Mouse (Mus musculus) heart, embryonic 13.5 days (tissue): ENCODE measurements around the gene Dio1. TPM values are rescaled to one million over a fixed set of nuclear protein-coding genes. Genes with fewer than 3 reads are reported as not detected.

Experiments used
- ATAC-seq: fragments of 200-750 bp; cut with Nextera tagmentation; 2 replicates; pipeline ENCODE4 v1.8.0; 2017; ENCODE audit warnings: moderate TSS enrichment; ENCODE audit not compliant: insufficient number of reproducible peaks, low FRiP score, low TSS enrichment; ENCODE audit errors: extremely low read depth
- H3K27ac ChIP-seq: fragments of 300-500 bp; sonication (generic); replicated peaks from 2 replicates; pipeline ENCODE4 v1.5.1; 2015; ENCODE audit warnings: moderate library complexity, mild to moderate bottlenecking, inconsistent platforms
- H3K27me3 ChIP-seq: fragments of 300-500 bp; sonication (generic); replicated peaks from 2 replicates; pipeline ENCODE4 v1.6.1; 2015; ENCODE audit warnings: mild to moderate bottlenecking, inconsistent platforms
- H3K36me3 ChIP-seq: fragments of 300-500 bp; sonication (generic); 2 replicates; pipeline ENCODE4 v1.6.1; 2015; ENCODE audit warnings: mild to moderate bottlenecking, inconsistent platforms
- H3K4me1 ChIP-seq: fragments of 300-500 bp; sonication (generic); 2 replicates; pipeline ENCODE4 v1.6.1; 2015; ENCODE audit warnings: inconsistent platforms
- H3K4me2 ChIP-seq: fragments of 300-500 bp; sonication (generic); 2 replicates; pipeline ENCODE4 v1.6.1; 2015; ENCODE audit warnings: inconsistent platforms, mild to moderate bottlenecking, moderate library complexity
- H3K4me3 ChIP-seq: fragments of 300-500 bp; sonication (generic); 2 replicates; pipeline ENCODE4 v1.5.1; 2015; ENCODE audit warnings: moderate library complexity, mild to moderate bottlenecking, inconsistent platforms
- H3K9ac ChIP-seq: fragments of 300-500 bp; sonication (generic); 2 replicates; pipeline ENCODE4 v1.6.1; 2015; ENCODE audit warnings: inconsistent platforms, mild to moderate bottlenecking, moderate library complexity
- H3K9me3 ChIP-seq: fragments of 300-500 bp; sonication (generic); 2 replicates; pipeline ENCODE4 v1.6.1; 2016; ENCODE audit warnings: inconsistent platforms
- WGBS: fragments of 180-500 bp; shearing (Covaris S2); methylation state at CpG from one replicate; pipeline ENCODE4 v1.1.7; 2015; ENCODE audit warnings: mixed read lengths; 5-methylcytosine and 5-hydroxymethylcytosine counted together
- polyA plus RNA-seq: library from polyadenylated mRNA; unstranded; fragments of >200 nt; fragmentation: Nextera tagmentation; extraction: Ambion mirVana; gene quantifications from 2 replicates; pipeline ENCODE4 v1.2.1, GENCODE M21; 2015

Dio1 gene
- polyA plus RNA-seq, 1 experiment from 2014 or later, result not detected

DNA sequence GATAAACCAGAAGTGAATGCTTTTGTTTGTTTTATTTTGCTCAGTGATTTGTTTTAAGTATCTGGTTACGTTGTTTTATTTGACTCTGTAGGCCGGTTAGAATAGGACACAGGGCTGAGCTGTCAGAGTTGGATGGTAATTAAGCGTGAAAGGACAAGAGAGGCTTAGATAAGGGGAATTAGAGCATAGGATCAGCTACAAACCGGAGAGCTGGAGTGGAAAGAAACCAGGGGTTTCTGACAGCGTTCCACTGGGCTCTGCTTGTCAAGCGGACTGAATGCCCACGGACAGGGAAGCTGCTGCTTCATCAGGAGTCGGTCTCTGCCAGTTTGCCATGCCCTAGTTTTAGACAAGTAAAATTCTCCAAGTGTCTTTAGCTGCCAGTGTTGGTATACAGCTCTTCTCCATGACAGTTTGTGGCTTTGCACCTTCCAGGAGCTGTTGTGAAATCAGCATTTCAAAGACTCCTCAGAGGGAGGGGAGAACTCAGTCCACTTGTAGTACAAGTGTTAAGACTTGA is 28.7 kb downstream of the Dio1 start:
- H3K9me3 ChIP-seq, result no peaks in the 10 kb centered on the region
- 0 out of 2 replicates have a peak overlapping the region, but pooled peaks have one; percentile 8 for H3K4me2 ChIP-seq
- H3K4me3 ChIP-seq, result no peak overlapping the region
- WGBS, result 23% methylated on average over 8 of the region's 8 CpGs
- no peak for ATAC-seq
- no peak overlapping the region for H3K9ac ChIP-seq
- peaks cover 4% of the 10 kb centered on the region; the same call in 1 of the 2 replicates for H3K4me1 ChIP-seq
- peaks cover 19% of the 10 kb centered on the region for H3K36me3 ChIP-seq
- H3K27ac ChIP-seq, result no peak overlapping the region
- no peaks in the 10 kb centered on the region; the same call in 1 of the 2 replicates for H3K27me3 ChIP-seq

DNA sequence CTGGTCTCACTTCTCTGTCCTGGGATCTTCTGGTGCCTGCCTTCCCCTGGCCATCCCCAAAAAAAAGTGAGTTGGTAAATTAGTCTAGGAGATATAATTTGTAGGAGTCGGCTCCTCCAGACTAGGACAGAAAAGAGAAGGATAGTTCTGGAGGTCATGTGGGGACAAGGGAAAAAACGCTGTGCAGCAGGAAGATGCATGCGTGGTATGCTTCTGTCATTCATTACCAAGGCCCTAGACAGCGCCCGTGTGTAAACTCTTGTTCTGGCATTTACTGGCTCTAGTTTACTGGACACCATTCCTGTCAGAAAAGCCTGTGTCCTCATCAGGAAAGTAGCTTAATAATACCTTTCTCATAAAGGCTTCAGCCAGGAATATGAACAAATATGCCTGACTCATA is 32.5 kb downstream of the Dio1 start:
- Histone ChIP-seq H3K4me1 (peaks cover 13% of the 10 kb centered on the region), H3K36me3 (peaks cover 6% of the 10 kb centered on the region; the same call in 1 of the 2 replicates), H3K9me3 (no peaks in the 10 kb centered on the region), H3K9ac (no peak overlapping the region), H3K4me2 (no peak overlapping the region), H3K27ac (no peak overlapping the region), H3K4me3 (no peak overlapping the region), H3K27me3 (no peaks in the 10 kb centered on the region; the same call in 1 of the 2 replicates)
- ATAC-seq, result no peak
- WGBS, result 68% methylated on average over 5 of the region's 5 CpGs

DNA sequence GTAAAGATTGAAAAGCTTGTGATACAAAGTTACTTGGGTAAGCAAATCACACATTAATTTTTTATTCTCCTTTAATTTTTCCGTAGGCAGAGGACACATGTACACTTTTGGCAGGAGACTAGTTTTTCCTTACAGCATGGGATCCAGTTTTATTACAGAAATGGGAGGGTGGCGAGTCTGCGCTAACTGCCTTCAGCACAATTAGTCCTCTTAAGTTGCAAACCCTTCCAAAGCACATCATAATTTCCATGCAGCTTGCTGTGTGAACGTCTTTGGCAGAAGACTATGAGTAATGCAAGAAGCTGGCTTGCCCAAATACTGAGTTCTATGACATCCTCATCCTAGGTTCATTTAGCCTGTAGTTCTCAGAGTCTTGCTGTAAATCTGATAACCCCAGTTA is 33.3 kb downstream of the Dio1 start:
- WGBS, result 71% methylated on average over 4 of the region's 4 CpGs
- no peak for ATAC-seq
- H3K4me1 ChIP-seq, result peaks cover 13% of the 10 kb centered on the region
- no peak overlapping the region for H3K27ac ChIP-seq
- no peak overlapping the region for H3K9ac ChIP-seq
- no peak overlapping the region for H3K4me2 ChIP-seq
- peaks cover 9% of the 10 kb centered on the region; the same call in 1 of the 2 replicates for H3K36me3 ChIP-seq
- H3K27me3 ChIP-seq, result no peaks in the 10 kb centered on the region; the same call in 1 of the 2 replicates
- no peak overlapping the region for H3K4me3 ChIP-seq
- no peaks in the 10 kb centered on the region for H3K9me3 ChIP-seq

DNA sequence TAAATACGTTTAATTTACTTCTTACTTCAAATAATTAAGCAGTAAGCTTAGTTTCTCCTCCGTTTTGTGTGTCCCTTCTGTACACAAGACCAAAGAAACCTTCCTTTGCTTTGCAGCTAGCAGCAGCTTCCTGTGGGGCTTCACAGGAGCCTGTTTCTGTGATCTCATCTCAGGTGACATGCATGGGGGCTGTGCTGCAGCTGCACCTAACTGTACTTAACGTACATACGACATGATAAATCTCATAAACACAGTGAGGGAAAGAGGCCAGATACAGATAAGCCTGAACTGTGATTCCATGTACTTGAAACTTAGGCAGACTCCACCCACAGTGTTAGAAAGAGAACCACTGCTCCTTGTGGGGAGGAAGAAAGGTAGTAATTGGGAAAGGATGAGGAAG is 47.0 kb downstream of the Dio1 start:
- H3K36me3 ChIP-seq, result peaks cover 13% of the 10 kb centered on the region
- H3K9ac ChIP-seq, result no peak overlapping the region
- WGBS, result 38% methylated on average over 4 of the region's 4 CpGs
- no peak overlapping the region for H3K27ac ChIP-seq
- H3K27me3 ChIP-seq, result no peaks in the 10 kb centered on the region
- H3K4me3 ChIP-seq, result no peak overlapping the region
- ATAC-seq, result no peak
- H3K4me2 ChIP-seq, result no peak overlapping the region
- H3K4me1 ChIP-seq, result peaks cover 9% of the 10 kb centered on the region
- peaks cover 3% of the 10 kb centered on the region for H3K9me3 ChIP-seq

DNA sequence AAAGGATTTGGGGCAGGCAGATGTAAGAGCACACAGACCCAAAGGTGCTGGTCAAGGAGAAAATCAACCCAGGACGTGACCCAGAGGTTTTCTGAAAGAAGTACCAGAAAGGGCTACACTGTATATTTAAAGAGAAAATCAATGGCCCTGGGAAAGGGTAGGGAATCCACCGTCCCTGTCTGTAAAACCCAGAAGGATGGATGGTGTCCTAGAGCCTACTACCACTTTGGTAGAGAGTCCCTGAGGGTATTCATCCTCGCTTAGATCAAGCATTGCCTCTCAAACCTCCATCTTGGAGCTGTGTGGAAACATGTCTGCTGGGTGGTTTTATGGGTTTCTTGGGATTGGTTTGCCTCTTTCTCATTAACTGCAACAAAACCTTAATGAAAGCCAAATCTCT is 52.6 kb downstream of the Dio1 start:
- H3K4me2 ChIP-seq, result peak overlapping the region; percentile 78
- H3K4me3 ChIP-seq, result peak overlapping the region; percentile 86
- no peaks in the 10 kb centered on the region for H3K36me3 ChIP-seq
- H3K27me3 ChIP-seq, result no peaks in the 10 kb centered on the region
- no peak for ATAC-seq
- no peaks in the 10 kb centered on the region for H3K9me3 ChIP-seq
- 26% methylated on average over 3 of the region's 3 CpGs for WGBS
- peaks cover 36% of the 10 kb centered on the region for H3K4me1 ChIP-seq
- H3K27ac ChIP-seq, result peak overlapping the region; percentile 86
- peak overlapping the region; percentile 91 for H3K9ac ChIP-seq

DNA sequence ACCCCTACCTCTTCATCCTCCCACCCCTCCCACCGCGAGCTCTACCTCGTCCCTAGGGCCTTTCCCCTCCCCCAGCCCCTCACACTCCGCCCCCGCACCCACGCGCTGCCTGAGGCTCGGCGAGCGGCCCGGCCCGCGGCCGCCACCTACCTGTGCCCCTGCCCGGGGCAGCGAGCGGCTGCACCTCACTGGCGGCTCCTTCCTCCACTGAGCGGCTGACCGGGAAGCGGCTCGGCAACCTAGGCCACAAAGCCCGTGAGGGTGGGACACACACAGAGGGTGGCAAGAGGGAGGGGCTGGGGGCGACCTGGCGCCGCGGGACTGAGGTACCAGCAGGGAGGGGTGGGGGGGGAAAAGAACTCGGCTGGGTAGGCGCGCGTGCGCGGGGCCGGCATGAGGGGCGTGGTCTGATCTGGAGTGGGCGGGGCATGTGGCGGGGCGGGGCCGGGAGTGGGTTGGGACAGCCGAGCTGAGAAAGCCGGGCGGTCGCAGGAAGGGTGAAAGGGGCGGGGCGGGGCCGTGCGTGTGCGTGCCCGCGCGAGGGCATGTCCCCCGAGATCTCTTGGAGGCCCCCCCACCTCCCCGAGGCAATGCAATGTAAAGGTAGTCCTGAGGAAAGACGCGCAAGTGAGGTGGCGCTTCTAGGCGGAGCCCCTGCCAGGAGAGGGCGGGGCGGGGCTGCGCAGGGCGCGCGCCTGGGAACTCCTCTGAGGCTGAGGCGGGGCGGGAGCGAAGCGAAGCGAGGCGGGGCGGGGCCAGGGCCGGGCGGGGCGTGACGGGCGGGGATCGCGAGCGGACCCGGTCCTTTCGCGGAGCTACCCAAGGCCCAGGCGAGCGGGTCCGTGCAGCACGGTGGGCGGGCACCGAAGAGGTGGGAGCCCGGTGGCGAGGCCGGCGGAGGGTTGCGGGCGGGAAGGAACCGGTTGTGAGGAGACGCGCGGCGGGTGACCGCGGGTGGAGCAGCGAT is 53.6 kb downstream of the Dio1 start, which contains the start of the genes Lrrc42 and Hspb11:
Gene Lrrc42, minus strand, starts transcription at position 408 of the 967 bp plus-strand sequence.
Gene Hspb11, plus strand, starts transcription at position 469 of the 967 bp plus-strand sequence.
- Histone ChIP-seq H3K9me3 (no peaks in the 10 kb centered on the region), H3K4me1 (peaks cover 44% of the 10 kb centered on the region), H3K9ac (peak within 1 kb of the TSS; percentile 91), H3K4me2 (peak within 1 kb of the TSS; percentile 78), H3K27me3 (no peaks in the 10 kb centered on the region), H3K36me3 (no peaks in the 10 kb centered on the region), H3K4me3 (peak within 1 kb of the TSS; percentile 86), H3K27ac (peak within 1 kb of the TSS; percentile 86)
- ATAC-seq, result peak; percentile 95
- WGBS, result under 1% methylated on average over 85 of the region's 101 CpGs

DNA sequence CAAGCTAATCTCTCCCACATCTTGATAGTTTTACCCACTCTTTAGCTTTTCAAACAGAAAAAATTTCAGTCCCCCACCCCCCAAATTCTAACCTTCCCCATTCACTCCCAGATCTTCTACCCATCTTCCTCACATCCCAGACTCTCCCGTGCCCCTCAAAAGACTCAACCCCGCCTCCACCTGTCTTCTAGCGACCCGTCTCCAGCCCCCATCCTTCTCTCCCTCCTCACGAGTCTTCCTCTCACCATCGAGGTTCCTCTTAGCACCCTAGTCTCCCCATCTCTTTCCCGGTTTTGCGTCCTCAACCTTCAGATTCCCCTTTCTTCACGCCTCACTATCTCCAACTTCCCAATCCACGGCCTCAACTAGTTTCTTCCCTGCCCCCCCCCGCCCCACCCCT is 54.4 kb downstream of the Dio1 start:
- H3K4me3 ChIP-seq, result peak overlapping the region; percentile 86
- under 1% methylated on average over 11 of the region's 11 CpGs for WGBS
- peak overlapping the region; percentile 86 for H3K27ac ChIP-seq
- no peaks in the 10 kb centered on the region for H3K27me3 ChIP-seq
- ATAC-seq, result no peak
- peaks cover 53% of the 10 kb centered on the region for H3K4me1 ChIP-seq
- no peaks in the 10 kb centered on the region for H3K36me3 ChIP-seq
- no peaks in the 10 kb centered on the region for H3K9me3 ChIP-seq
- peak overlapping the region; percentile 91 for H3K9ac ChIP-seq
- peak overlapping the region; percentile 70 for H3K4me2 ChIP-seq

DNA sequence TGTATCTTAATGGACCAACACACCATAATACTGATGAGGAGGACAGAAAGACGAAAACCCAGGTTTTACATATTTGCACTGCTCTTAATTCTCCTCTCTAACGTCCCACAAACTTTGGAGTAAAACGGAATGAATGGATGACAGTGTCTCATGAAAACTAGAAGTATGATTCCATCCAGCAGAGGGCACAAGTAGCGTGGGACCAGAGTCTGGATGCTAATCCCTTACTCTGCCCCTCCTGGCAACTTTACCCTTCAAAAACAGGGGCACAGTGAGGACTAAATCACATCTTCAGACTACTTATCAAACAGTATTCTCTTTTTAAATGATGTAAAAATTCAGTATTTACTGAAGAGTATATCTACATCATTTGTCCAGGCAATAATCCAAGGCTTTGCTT is 56.5 kb downstream of the Dio1 start:
- no peak overlapping the region for H3K4me3 ChIP-seq
- H3K27me3 ChIP-seq, result no peaks in the 10 kb centered on the region
- peaks cover 73% of the 10 kb centered on the region for H3K4me1 ChIP-seq
- no peak overlapping the region for H3K27ac ChIP-seq
- no peaks in the 10 kb centered on the region for H3K9me3 ChIP-seq
- no peak for ATAC-seq
- 13% methylated on average over 4 of the region's 4 CpGs for WGBS
- H3K36me3 ChIP-seq, result peaks cover 6% of the 10 kb centered on the region; the same call in 1 of the 2 replicates
- H3K4me2 ChIP-seq, result no peak overlapping the region
- H3K9ac ChIP-seq, result no peak overlapping the region

DNA sequence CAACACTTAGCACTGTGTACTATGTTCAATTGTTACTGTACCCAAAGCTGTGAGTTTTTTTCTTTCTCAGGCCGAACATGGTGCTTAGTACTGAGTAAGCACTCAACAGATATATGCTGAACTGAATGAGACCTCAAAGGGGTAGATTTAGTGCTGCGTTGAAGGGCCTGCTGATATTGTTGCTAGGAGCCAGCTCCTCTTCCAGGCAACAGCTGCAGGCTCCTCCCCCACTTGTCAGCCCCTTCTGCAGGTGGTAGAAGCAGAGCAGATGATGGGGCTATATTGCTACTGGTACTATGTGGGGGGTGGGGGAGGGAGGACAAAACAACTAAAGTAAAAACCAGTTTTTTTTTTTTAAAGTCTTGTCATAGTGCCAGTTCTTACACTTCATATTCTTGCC is 57.5 kb downstream of the Dio1 start:
- Histone ChIP-seq H3K4me1 (peaks cover 79% of the 10 kb centered on the region), H3K9me3 (no peaks in the 10 kb centered on the region), H3K4me2 (peak overlapping the region; percentile 27), H3K27me3 (no peaks in the 10 kb centered on the region), H3K27ac (no peak overlapping the region; the same call in 1 of the 2 replicates), H3K36me3 (peaks cover 9% of the 10 kb centered on the region), H3K9ac (no peak overlapping the region), H3K4me3 (no peak overlapping the region)
- WGBS, result 21% methylated on average over 2 of the region's 2 CpGs
- ATAC-seq, result no peak

DNA sequence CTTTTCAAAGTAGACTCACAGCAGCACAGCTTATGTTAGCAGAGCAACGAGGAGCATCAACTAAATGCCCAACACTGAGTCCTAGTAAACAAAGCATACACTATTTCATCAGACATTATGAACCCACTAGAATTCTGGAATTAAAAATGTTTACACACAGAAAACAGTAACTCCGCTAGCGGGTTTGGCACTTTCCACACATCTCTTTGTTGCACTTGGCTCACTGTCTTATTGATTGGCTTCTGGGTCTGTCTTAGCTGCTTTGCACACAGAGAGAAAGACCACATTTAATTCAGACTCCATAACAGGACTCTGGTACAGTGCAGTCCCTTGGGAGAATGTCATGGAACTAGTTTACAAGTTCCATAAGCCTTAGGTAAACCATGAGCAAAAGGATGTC is 58.9 kb downstream of the Dio1 start:
- ATAC-seq, result no peak
- no peaks in the 10 kb centered on the region for H3K9me3 ChIP-seq
- peaks cover 84% of the 10 kb centered on the region for H3K4me1 ChIP-seq
- H3K36me3 ChIP-seq, result peaks cover 11% of the 10 kb centered on the region
- no peaks in the 10 kb centered on the region for H3K27me3 ChIP-seq
- H3K9ac ChIP-seq, result peak overlapping the region; percentile 25; the same call in 1 of the 2 replicates
- no peak overlapping the region for H3K4me2 ChIP-seq
- 73% methylated on average over 3 of the region's 3 CpGs for WGBS
- no peak overlapping the region for H3K4me3 ChIP-seq
- peak overlapping the region; percentile 76; the same call in 1 of the 2 replicates for H3K27ac ChIP-seq

DNA sequence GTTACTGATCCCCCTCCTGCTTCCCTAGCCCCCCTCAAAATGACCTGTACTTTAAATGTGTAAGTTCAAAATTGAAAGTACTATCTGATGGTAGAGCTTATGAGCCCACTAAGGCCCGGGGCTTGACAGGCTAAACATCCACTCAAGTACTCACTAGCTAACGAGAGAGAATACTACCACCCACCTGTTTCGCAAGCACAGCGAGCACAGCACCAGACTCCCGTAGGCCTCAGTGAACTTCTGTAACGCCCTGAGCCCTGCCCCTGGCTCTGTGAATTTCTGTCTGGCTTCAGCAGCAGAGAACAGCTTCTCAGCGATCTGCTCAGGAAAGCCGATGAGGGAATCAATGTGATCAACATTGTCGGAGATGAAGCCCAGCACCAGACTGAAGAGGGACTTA is 59.9 kb downstream of the Dio1 start:
- peak overlapping the region; percentile 47; the same call in 1 of the 2 replicates for H3K9ac ChIP-seq
- H3K27ac ChIP-seq, result peak overlapping the region; percentile 76
- peaks cover 79% of the 10 kb centered on the region for H3K4me1 ChIP-seq
- H3K36me3 ChIP-seq, result peaks cover 19% of the 10 kb centered on the region
- 0 out of 2 replicates have a peak overlapping the region, but pooled peaks have one; percentile 16 for H3K4me2 ChIP-seq
- H3K4me3 ChIP-seq, result no peak overlapping the region
- no peak for ATAC-seq
- no peaks in the 10 kb centered on the region for H3K27me3 ChIP-seq
- WGBS, result 64% methylated on average over 9 of the region's 9 CpGs
- H3K9me3 ChIP-seq, result no peaks in the 10 kb centered on the region
